Mouse (Mus musculus) lung, postnatal 0 days (tissue): ENCODE results near the gene Prmt1.

Experiments used
- CTCF ChIP-seq: IDR thresholded peaks from 2 replicates; pipeline ENCODE4 v1.5.1; 2016; ENCODE audit warnings: antibody characterized with exemption, mild to moderate bottlenecking
- EP300 ChIP-seq: IDR thresholded peaks from 2 replicates; pipeline ENCODE4 v1.6.1; 2016; ENCODE audit warnings: antibody characterized with exemption, mild to moderate bottlenecking, control low read depth

- TF ChIP-seq CTCF (no peak), EP300 (peak; percentile 64)
These were observed 32.7 kb upstream of the Prmt1 start for GRCm38 (mm10) chr7:45019031-45019571.
